Mouse (Mus musculus): ENCODE data around the gene S100a10.
A peak's percentile ranks its signal among the peaks of the same experiment; 100 is the strongest.

The S100a10 gene

GRCm38 (mm10) chr3:93579317-93580038 is 24.6 kb downstream of the S100a10 start:
- DNase-seq (ENCODE audit: extremely low read depth, low read depth) = no peak

- DNase-seq (ENCODE audit: extremely low read depth, low read depth) = no peak
Measured at GRCm38 (mm10) chr3:93580039-93580403, 25.1 kb downstream of the S100a10 start.

GRCm38 (mm10) chr3:93580946-93581345 is 26.1 kb downstream of the S100a10 start:
- no peak for DNase-seq (ENCODE audit: extremely low read depth, low read depth)

DNA sequence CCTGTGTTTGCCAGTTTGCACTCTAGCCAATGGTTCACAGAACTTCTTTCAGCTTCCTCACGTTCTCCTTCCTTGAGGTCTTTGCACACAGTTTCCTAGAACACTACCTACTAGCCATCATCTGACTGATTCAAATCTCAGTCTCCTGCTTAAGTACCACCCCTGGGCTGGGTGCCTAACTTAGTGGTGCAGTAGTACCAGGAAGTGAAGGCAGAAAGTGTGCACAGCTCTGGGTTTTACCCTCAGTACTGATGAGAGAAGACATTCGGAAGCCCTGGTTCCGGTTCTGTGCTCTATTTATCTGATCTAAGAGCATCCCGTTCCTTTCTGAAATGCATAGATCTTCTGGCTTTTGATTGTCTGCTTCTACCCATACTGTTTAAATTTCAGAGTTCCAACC is 26.8 kb downstream of the S100a10 start:
- DNase-seq (ENCODE audit: extremely low read depth, low read depth) = no peak

- no peak for DNase-seq (ENCODE audit: extremely low read depth, low read depth)
Measured at GRCm38 (mm10) chr3:93583056-93583455, 28.2 kb downstream of the S100a10 start.

DNA sequence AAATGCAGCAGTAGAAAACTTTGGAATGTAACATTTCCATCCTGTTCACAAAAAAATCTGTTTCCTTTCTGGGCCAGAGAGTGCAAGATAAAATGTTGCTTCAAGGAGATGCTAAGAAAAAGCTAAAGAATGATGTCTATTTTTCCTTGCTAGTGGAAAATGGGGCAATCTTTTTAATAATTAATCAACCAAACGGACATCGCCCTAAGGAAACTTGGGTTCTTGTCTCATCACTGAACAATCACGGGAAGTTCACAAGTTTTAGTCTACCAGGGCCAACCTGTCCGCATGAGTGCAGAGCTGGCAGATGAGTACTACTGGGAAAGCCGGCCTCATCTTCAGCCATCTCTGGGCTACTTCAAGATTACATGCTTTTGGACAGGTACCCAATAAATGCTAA is 34.7 kb downstream of the S100a10 start:
- DNase-seq (ENCODE audit: extremely low read depth, low read depth) = no peak

DNA sequence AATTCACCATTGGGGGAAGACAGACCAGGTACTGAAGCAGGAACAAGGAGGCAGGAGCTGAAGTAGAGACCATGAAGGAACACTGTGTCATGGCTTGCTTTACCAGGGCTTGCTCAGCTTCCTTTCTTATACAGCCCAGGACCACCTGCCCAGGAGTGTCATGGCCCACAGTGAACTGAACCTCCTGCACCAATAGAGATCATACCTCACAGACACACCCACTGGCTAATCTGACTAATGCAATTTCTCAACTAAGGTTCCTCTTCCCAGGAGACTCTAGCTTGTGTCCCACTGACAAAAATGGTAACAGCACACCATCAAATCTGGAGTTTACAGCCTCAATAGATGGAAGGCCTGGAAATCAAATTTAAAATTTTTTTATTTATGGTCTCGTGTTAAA is 35.4 kb downstream of the S100a10 start:
- DNase-seq (ENCODE audit: extremely low read depth, low read depth) = no peak

DNA sequence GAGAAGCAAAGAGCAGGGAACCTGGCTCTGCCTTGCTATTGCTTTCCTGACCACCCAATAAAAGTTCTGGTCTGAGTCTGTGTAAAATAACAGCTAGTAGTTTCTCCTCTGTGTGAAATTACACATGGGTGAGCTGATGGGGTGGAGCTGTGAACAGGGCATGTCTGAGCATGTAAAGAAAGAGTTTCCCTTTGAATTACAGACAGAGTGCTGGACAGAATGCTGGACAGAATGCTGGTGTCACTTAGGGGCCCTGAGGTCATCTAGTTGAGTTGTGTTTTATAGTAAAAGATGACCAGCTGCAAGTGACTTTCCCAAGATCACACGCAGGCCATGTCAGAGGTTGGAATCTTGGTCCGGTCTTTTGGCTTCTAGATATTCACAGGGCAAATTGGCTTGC is 37.2 kb downstream of the S100a10 start:
- no peak for DNase-seq (ENCODE audit: extremely low read depth, low read depth)

GRCm38 (mm10) chr3:93592976-93593375 is 38.1 kb downstream of the S100a10 start:
- DNase-seq (ENCODE audit: extremely low read depth, low read depth) = no peak

GRCm38 (mm10) chr3:93593512-93593911 is 38.6 kb downstream of the S100a10 start:
- DNase-seq (ENCODE audit: extremely low read depth, low read depth) = peak; percentile 62

DNA sequence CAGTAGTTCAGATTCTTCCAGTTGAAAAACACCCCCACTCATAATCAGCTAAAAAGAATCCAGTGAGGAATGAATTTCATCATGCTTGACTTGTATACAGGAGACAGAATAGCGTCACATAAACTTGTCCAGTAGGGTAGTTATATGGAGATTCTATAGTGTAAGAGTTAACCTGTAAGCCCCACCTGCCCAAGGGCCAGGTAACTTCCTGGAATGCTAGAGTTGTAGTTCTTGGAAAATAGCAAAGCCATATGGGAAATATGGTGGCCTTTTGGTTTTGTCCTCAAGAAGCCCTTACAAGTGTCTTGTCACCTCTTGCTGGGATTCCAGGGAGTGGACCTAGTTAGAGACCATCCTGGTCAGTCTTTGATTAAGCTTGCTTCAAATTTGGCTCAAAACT is 41.8 kb downstream of the S100a10 start:
- DNase-seq (ENCODE audit: extremely low read depth, low read depth) = no peak

GRCm38 (mm10) chr3:93597221-93597913 is 42.5 kb downstream of the S100a10 start:
- no peak for DNase-seq (ENCODE audit: extremely low read depth, low read depth)

DNA sequence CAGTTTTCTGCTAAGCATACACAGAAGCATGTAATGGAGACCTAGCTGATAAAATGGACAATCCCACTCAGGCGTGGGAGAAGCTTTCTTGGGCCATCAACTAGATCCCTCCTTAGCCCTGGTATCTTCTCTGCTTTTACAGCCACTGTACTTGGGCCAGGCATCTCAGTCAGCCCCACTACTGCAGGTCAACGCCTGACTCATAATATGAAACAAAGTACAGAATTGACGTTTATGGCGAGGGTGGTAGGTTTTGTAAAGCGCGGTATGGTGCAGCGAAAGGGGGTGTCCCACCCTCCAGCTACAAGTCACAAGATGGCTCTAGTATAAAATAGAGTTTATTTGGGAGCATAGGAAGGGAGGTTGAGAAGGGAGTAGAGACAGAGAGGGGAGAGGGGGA is 43.1 kb downstream of the S100a10 start:
- no peak for DNase-seq (ENCODE audit: extremely low read depth, low read depth)

- DNase-seq (ENCODE audit: extremely low read depth, low read depth) = no peak
Measured at GRCm38 (mm10) chr3:93600206-93600605, 45.3 kb downstream of the S100a10 start.

- DNase-seq (ENCODE audit: extremely low read depth, low read depth) = no peak
Measured at GRCm38 (mm10) chr3:93601903-93602302, 47.0 kb downstream of the S100a10 start.

DNA sequence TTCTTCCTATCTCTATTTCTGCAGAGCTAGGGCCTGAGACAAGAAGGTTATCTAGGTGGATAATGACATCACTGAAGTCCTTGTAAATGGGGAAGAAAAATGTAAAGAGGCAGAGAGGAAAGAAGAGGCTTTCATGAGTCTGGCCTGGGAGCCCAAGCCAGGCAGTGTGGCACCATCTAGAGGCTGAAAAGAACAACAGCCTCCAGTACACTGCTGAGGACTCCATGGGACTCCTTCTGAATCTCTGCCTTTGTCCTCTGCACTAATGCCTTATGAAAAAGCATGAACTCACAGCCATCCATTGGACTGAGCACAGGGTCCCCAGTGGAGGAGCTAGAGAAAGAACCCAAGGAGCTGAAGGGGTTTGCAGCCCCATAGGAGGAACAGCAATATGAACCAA is 54.1 kb downstream of the S100a10 start:
- DNase-seq (ENCODE audit: extremely low read depth, low read depth) = peak; percentile 77
